Mouse (Mus musculus) ES-Bruce4 (cell line): Measurements from ENCODE around the gene Ccl2.

ENCODE experiments used
- CTCF ChIP-seq: IDR thresholded peaks from one replicate; pipeline ENCODE4 v1.8.1; 2011; ENCODE audit warnings: low read depth, low read length
- EP300 ChIP-seq: IDR thresholded peaks from 2 replicates; pipeline ENCODE4 v1.6.1; 2011; ENCODE audit warnings: low read depth, low read length; ENCODE audit not compliant: insufficient read depth
- POLR2A ChIP-seq: IDR thresholded peaks from one replicate; pipeline ENCODE4 v1.8.1; 2011; ENCODE audit warnings: low read length; ENCODE audit not compliant: insufficient read depth

DNA sequence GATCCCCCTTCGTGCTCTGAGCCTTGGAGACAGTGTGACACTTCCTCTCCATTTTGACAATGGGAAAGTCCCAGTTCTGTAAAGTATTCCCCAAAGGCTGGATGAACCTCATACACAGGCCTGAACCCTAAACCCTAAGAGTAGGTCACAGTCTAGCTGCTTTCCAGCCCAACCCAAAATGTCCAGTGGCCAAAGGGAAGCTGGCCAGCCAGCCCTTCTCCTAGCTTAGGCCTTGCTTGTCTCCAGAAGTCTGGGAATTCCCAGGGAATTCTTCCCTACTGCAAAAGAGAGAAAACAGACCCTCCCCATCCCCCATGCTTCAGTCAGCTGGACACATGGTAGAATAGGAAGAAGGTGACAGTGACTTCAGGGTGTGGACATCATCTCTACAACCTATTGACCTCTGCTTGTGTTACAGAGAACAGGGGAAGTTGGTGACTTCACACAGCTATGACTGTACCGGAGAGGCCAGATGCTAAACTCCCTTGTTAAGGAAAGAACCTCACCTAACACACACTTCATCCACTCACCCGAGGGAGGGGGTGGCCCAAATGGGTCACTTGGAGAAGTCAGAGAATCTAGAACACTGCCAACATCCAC, 19.1 kb upstream of the Ccl2 start:
- TF ChIP-seq CTCF = no peak
- no peak for TF ChIP-seq POLR2A
- TF ChIP-seq EP300 = no peak
